Mouse (Mus musculus) cortical plate, adult 2 months (tissue): Measurements from ENCODE around the gene Mgat4c.

ENCODE experiments used
- CTCF ChIP-seq: fragments of 200-500 bp; IDR thresholded peaks from 2 replicates; pipeline ENCODE4 v1.5.1; 2011; ENCODE audit warnings: mild to moderate bottlenecking, control low read depth, low read length; ENCODE audit not compliant: insufficient read depth; ENCODE audit errors: extremely low read depth
- POLR2A ChIP-seq: fragments of 200-500 bp; IDR thresholded peaks from 2 replicates; pipeline ENCODE4 v1.6.1; 2011; ENCODE audit warnings: mild to moderate bottlenecking, low read length, control low read depth; ENCODE audit not compliant: insufficient read depth; ENCODE audit errors: extremely low read depth

GRCm38 (mm10) chr10:101771157-101771556, 89.9 kb downstream of the Mgat4c start:
- TF ChIP-seq CTCF, result no peak
- TF ChIP-seq POLR2A, result no peak
